Mouse (Mus musculus): ENCODE results near the gene Gm17409. TPM values are rescaled to one million over a fixed set of nuclear protein-coding genes. Genes with fewer than 3 reads are reported as not detected.

Gene Gm17409
- total and polyA plus RNA-seq, 3 experiments, result not detected

- dilution Hi-C loops (cut with MboI; ENCODE audit: extremely low pct_ligation_motif_present, extremely low pct_unique_long_range_greater_than_20kb, low sequenced_read_pairs), result no loop called here
- Histone ChIP-seq H3K4me1 (ENCODE audit: control insufficient read depth in 1 of 2, insufficient read depth in 2 of 2) (peaks cover 0 to 4% of the 10 kb centered on the region in 2 experiments; a peak in 1 of 4 replicates), H3K36me3 (replicated peaks in 1 of 2; ENCODE audit: control insufficient read depth in 1 of 2, insufficient read depth in 1 of 2, low read length in 1 of 2) (no peaks in the 10 kb centered on the region), H3K27me3 (replicated peaks) (no peaks in the 10 kb centered on the region), H3K27ac (ENCODE audit: insufficient read depth, low read depth) (no peak overlapping the region), H3K9ac (ENCODE audit: insufficient read depth, low read depth) (no peak overlapping the region), H3K79me2 (replicated peaks; ENCODE audit: control insufficient read depth, extremely low read depth, insufficient read depth, poor library complexity, severe bottlenecking) (no peaks in the 10 kb centered on the region), H3K9me3 (replicated peaks; ENCODE audit: low read length) (no peaks in the 10 kb centered on the region), H3K4me3 (replicated peaks in 1 of 3; ENCODE audit: low read depth in 2 of 3, low read length in 2 of 3, poor library complexity in 1 of 3) (no peak overlapping the region), H3K4me2 (ENCODE audit: insufficient read depth, low read depth, poor library complexity, severe bottlenecking) (no peak overlapping the region)
- peak; percentile 71 for DNase-seq (ENCODE audit: extremely low read depth)
- in situ Hi-C loops (cut with MboI; ENCODE audit: low pct_ligation_motif_present, low pct_unique_long_range_greater_than_20kb, low sequenced_read_pairs), result loop anchor here (10.0 kb wide), 1 partner anchor 188 kb away; no protein-coding TSS in a partner anchor
- TF ChIP-seq CTCF (conservative IDR thresholded peaks at IDR 0.05 in 1 of 2, IDR thresholded peaks at IDR 0.05 in 1 of 2; ENCODE audit: low read depth in 2 of 2, low read length in 2 of 2) (peak; percentile 22 to 63; a peak in 2 of 4 replicates), SMC3 (IDR thresholded peaks at IDR 0.05; ENCODE audit: low read depth, low read length) (peak; percentile 51), RAD21 (IDR thresholded peaks at IDR 0.05; ENCODE audit: low read depth, low read length) (peak; percentile 62), CHD2 (IDR thresholded peaks at IDR 0.05; ENCODE audit: low read length) (no peak), TCF12 (IDR thresholded peaks at IDR 0.05; ENCODE audit: low read depth, low read length) (no peak)
These were observed 7.2 kb downstream of the Gm17409 start for GRCm38 (mm10) chr2:58476956-58477715.

- no peak for DNase-seq (ENCODE audit: extremely low read depth)
- no peak overlapping the region for H3K27ac ChIP-seq (ENCODE audit: insufficient read depth, low read depth)
- no peaks in the 10 kb centered on the region for H3K9me3 ChIP-seq (replicated peaks; ENCODE audit: low read length)
- dilution Hi-C loops (cut with MboI; ENCODE audit: extremely low pct_ligation_motif_present, extremely low pct_unique_long_range_greater_than_20kb, low sequenced_read_pairs) (no loop called here), in situ Hi-C loops (cut with MboI; ENCODE audit: low pct_ligation_motif_present, low pct_unique_long_range_greater_than_20kb, low sequenced_read_pairs) (loop anchor here (10.0 kb wide), 1 partner anchor 187 kb away; no protein-coding TSS in a partner anchor)
- TF ChIP-seq SMC3 (IDR thresholded peaks at IDR 0.05; ENCODE audit: low read depth, low read length), result no peak
- no peak for TF ChIP-seq ZKSCAN1 (IDR thresholded peaks at IDR 0.05; ENCODE audit: borderline replicate concordance, low read depth, low read length)
- TF ChIP-seq MEF2A (IDR thresholded peaks at IDR 0.05; ENCODE audit: borderline replicate concordance, low read depth, low read length), result no peak
- no peak for TF ChIP-seq JUND (conservative IDR thresholded peaks at IDR 0.05; ENCODE audit: low read depth, low read length)
- TF ChIP-seq MAFK (IDR thresholded peaks at IDR 0.05; ENCODE audit: insufficient replicate concordance, low read length), result no peak
- TF ChIP-seq E2F4 (IDR thresholded peaks at IDR 0.05; ENCODE audit: insufficient replicate concordance, low read depth, low read length), result no peak
- TF ChIP-seq ETS1 (conservative IDR thresholded peaks at IDR 0.05; ENCODE audit: low read depth, low read length), result no peak
- no peak for TF ChIP-seq IRF4 (IDR thresholded peaks at IDR 0.05; ENCODE audit: low read depth, low read length)
- no peak for TF ChIP-seq RCOR1 (conservative IDR thresholded peaks at IDR 0.05; ENCODE audit: low read depth, low read length)
- no peak for TF ChIP-seq CHD1 (IDR thresholded peaks at IDR 0.05; ENCODE audit: low read depth, low read length)
- no peak for TF ChIP-seq NRF1 (IDR thresholded peaks at IDR 0.05; ENCODE audit: low read depth, low read length)
- TF ChIP-seq CHD2 (IDR thresholded peaks at IDR 0.05; ENCODE audit: low read length), result no peak
- no peaks in the 10 kb centered on the region for H3K27me3 ChIP-seq (replicated peaks)
- no peaks in the 10 kb centered on the region for H3K79me2 ChIP-seq (replicated peaks; ENCODE audit: control insufficient read depth, extremely low read depth, insufficient read depth, poor library complexity, severe bottlenecking)
- H3K4me2 ChIP-seq (ENCODE audit: insufficient read depth, low read depth, poor library complexity, severe bottlenecking), result no peak overlapping the region
- H3K4me1 ChIP-seq (ENCODE audit: control insufficient read depth in 1 of 2, insufficient read depth in 2 of 2), result peaks cover 0 to 4% of the 10 kb centered on the region in 2 experiments; a peak in 1 of 4 replicates
- H3K4me3 ChIP-seq (replicated peaks in 1 of 3; ENCODE audit: low read depth in 2 of 3, low read length in 2 of 3, poor library complexity in 1 of 3), result no peak overlapping the region
- H3K9ac ChIP-seq (ENCODE audit: insufficient read depth, low read depth), result no peak overlapping the region
- no peaks in the 10 kb centered on the region for H3K36me3 ChIP-seq (replicated peaks in 1 of 2; ENCODE audit: control insufficient read depth in 1 of 2, insufficient read depth in 1 of 2, low read length in 1 of 2)
These were observed 8.2 kb downstream of the Gm17409 start for GRCm38 (mm10) chr2:58478144-58478543.

All from CH12.LX (cell line).